Mouse (Mus musculus) c-Kit-negative CD71-positive TER-119-positive erythroid progenitor cells, embryonic 14.5 days (primary cell): ENCODE results near the gene Ccdc3.

Source experiments
- DNase-seq: peaks from one replicate; pipeline ENCODE4 v3.0.0-alpha.2; 2013; ENCODE audit warnings: low read depth, low spot score

Gene Ccdc3

DNA sequence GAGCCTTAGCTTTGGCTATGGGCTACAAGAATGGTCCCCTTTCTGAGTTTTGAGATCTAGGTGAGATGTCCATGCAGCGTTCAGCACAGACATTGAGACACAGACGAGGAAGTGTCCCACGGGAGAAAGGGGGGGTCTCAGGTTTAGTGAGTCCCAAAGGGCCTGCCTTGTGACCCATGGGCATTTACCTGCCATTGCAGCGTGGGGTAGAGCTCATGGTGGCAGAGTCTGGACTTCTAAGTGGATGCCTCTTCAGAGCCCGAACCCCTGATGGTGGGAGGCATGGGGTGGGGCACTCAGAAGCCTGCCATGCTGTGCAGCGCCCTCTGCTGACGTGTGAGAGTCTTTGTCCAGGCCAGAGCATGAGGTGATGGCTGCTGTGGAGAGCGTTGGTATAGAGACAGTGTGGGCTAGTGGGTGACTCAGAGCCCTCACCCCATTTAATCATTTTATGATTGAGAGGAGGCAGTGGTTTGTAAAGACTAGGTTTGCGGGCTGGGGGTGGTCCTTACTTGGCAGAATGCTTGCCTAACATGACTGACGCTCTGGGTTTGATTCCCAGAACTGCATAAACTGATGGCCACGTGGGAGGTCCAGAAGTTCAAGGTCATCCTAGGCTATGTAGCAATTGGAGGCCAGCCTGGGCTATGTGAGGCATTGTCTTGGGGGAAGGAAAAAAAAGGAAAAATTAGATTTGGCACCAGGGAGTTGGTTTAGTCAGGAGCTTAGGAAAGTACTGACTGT is 23.6 kb downstream of the Ccdc3 start:
- DNase-seq, result no peak

DNA sequence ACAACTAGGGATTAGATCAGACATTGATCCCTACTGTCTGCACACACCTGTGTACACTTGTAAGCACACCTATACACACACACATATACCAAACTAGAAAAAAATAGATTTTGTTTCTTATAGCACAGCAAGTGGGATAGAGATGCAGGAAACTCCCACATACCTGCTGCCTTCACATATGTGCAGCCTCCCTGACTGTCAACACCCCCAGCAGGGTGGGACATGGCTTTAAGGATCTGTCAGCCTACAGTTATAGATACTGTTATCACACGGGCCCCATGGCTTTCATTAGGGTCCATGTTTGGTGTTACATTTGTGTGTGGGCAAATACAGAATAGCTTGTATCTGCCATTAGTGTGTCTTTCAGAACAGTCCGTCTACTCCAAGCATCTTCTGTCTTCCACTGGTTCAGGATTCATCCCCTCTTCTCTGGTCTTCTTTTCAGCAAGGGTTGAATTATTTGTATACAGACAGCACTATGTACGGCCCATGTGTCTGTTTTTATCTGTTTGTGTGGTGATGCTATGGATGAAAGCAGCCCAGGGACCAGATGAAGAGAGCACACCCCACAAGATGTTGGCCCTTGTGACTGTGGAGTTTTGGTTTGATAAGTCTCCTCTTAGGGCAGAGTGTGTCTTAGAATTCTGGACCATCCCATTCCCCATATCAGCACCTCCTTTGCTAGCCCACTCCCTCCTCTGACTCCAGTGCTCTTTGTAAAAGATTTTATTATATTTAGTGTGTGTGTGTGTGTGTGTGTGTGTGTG is 24.5 kb downstream of the Ccdc3 start:
- DNase-seq, result no peak

DNA sequence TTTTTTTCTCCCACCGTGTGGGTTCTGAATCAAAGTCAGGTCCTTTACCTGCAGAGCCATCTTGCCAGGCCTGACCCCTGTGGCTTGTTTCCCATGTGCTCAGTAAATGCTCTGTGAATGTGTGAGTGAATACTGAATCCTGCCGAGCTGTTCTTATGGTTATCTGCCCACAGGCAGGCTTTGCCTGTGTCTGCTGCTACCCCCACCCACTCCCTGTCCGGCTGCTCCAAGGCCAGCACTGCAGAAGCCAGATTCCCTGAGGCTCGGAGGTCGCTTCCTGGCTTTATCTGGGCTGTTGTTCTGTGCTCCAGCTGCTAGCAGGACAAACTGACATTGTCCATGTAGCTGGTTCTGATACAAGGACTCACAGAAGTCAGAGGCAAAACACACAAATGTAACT is 25.2 kb downstream of the Ccdc3 start:
- DNase-seq, result no peak

DNA sequence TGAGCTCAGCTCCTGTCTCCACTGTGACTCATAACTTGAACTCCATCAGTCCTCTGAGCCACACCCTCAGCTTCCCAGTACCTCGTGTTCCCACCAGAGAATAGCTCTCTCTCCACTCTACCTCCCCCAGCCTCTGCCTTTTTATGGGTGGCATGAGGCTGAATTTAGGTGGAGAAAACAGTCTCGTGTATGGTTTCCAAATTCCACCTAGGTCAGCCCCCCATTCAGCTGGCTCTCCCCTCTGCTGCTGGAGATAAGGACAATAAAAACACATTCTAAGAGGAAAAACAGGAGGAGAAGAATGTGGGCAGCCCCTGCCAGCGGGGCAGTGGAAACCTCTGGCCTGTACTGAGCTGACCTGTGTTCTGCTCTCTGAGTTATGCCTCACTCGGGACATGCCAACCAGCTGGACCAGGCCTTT is 28.4 kb downstream of the Ccdc3 start:
- DNase-seq, result no peak

DNA sequence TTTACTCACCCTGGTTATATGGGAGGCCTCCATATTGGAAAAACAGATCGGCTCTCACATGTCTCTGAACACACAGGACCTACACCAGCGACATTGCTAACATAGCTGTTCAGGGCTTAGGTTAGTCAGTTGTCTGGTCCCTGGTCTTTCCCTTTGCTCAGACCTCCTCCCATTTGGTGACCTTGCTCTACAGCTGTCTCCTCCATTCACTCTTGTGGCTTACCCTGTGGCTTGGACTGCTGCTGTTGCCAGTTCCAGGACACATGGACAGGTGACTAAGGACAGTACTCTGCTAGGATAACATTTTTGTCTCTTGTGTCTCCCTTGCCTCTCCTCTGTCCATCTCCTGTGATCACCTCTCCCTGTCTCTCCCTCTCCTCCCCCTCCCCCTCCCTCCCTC is 29.2 kb downstream of the Ccdc3 start:
- no peak for DNase-seq

DNA sequence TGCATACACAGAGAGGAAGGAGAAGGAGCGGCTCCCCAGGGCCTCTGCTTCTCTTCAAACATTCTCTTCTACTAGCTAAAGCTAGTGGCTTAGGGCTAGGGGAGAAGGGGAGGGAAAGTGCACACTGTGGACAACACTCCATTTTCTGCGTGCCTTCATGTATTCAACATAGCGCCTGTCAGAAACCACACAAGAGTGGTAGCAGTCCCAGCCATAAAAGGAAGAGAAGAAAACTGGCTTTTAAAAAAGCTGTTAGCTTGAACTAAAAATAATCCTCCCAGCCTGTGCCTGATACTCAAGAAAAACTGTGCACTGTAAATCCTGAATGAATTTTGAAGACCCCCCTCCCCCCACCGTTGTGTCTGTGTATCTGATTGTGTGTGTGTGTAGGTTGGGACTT is 33.2 kb downstream of the Ccdc3 start:
- DNase-seq, result no peak

DNA sequence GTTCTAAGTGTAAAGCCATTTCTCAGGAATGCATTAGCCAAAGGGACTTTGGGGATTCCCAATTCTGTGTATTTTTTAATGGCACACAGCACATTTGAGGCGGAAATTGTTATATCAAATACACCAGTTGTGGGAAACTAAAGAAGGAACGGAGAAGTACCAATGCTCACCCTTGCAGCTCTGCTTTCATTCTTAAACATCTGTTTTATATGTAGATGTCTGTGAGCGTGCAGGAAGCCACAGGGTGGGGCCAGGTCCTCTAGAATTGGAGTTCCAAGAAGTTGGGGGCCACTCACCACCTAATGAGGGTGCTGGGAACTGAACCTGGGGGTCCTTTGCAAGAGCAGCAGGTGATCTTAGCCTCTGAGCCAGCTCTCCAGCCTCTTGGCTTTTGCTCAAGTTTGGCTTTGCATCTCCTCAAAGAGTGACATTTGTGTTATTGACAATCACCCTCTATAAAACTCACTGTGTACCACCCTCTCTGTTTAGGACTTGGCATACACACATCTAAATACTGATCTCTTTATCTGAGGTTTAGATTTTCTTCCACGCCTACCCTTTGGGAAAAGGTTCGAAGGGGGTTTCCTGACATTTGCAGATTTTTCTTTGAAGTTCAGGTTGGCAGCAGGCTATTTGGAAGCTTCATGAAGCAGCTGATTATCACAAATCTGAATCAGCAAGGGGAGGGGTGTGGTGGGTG is 33.9 kb downstream of the Ccdc3 start:
- DNase-seq, result no peak

DNA sequence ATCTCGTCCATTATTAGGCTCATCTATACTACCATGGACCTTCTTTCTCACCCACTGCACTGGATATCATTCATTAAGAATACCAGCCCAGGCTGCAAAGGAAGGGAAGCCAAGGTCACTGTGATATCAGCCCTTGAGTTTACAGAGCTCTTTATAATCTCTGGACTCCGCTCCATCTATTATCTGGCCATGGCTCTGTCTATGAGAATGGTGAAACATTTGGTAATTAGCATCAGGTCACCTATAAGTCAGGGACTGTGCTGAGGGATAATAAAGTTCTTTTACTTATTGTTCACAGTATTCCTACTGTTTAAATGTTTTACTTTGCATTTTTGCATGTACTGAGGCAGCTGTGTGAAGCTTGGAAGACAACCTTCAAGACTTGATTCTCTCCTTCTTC is 35.2 kb downstream of the Ccdc3 start:
- no peak for DNase-seq

DNA sequence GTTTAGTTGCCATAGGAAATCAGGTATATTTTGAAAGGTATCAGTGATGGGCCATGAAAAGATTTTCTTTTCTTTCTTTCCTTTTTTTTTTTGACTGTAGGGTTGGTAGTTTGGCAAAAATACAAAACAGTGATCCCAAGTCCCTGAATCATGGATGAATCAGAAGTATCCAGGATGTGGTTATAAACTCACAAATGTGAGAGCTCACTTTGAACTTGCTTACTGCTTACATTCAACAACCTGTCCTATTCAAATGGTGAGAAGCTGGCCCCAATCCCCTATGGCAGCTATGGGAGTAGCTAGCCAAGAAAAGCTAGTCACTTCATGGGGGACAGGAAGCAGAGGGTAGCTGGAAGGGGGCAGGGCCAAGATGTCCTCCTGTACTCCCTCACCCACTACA is 37.1 kb downstream of the Ccdc3 start:
- DNase-seq, result no peak

DNA sequence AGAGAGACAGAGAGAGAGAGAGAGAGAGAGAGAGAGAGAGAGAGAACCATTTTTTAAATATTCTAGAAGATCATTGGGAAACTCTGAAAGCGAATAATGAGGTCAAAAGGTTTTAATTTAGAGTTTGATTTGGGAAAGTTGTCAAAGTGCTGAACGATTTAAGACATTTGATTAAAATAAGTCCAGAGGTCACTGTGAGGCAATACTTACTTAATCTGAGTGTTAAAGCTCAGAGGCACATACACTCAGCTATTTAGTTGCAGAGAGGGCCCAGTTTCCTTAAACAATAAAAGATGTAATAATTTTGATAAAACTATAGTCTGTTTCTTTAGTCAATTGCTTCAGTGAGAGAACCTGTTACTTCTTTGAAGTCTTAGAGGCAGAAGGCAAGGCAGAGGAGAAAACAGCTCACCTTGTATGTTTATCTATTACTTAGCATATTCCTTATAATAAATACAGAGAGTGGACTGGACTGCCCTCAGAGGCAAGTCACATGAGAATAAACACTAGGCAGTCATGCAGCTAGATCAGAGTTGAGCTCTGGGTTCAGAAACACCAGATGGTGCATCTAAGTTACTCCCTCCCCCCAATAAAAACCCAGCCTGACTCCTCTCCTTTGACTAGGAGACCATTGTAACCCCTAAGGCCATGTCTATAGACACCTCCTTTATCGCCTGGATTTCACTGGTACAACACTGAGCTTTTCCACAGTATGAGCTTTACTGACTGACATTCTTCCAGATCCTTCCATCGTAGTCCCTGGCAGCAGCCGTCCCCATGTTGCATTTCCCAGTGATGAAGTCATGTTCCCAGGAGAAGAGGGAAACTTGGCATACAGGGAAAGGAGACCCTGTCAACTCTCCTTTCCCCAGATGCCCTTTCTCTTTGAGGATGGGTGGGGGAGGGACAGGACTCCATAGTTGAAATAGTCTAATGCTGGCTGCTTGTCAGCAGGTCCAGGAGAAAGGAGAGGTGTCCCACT is 44.2 kb downstream of the Ccdc3 start:
- no peak for DNase-seq

DNA sequence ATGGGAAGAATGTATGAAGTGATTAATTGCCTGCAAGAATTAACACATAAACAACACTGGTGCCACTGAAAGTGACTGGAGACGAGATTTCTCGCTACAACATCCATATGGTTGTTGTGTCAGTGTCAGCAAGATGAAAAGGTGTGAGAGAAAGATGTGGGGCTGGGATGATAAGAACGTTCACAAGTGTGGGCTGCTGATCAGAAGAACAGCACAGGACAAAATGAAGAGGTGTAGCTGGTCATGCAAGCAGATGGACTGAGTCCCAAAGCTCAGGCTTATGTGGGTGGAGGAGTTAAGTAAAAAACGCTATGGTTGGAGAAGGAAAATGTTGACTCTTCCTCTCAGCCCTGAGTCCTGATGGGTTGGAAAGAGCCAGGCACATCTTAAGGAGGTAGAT is 46.6 kb downstream of the Ccdc3 start:
- no peak for DNase-seq

DNA sequence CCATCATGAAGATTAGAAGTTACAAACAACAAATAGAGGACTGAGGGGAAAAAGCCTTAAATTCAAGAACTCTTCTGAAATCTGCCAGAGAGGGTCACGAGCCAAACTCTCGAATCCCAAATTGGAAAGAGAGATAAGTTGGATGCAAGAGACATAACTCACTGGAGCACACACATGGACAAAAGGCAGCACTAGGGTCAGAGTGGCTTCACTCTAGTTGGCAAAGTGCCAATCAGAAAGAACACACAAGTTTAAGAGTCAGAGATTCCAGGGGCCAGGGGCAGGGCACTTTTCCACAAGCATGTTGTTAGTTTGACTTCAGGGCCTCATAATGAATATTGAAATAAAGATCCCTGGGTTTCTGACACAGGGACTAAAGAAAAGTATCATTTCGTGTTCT is 48.1 kb downstream of the Ccdc3 start:
- no peak for DNase-seq

DNA sequence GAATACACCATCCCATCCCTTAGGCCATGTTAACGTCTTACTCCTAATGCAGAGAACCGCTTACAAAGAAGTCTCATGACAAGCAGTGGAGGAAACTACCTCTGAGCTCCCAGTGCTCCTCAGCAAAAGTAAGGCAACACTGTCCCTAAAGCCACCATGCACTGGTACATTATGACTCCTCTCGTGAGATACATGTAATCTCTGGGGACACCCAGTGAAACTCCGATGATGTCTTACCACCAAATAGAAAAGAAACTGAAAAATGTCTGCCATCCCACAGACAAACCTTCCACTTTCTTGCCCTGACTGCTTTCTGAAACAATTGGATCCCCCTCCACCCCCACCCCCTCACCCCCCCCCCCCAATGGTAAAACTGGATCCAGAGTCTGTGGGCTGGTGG is 54.6 kb downstream of the Ccdc3 start:
- DNase-seq, result no peak

DNA sequence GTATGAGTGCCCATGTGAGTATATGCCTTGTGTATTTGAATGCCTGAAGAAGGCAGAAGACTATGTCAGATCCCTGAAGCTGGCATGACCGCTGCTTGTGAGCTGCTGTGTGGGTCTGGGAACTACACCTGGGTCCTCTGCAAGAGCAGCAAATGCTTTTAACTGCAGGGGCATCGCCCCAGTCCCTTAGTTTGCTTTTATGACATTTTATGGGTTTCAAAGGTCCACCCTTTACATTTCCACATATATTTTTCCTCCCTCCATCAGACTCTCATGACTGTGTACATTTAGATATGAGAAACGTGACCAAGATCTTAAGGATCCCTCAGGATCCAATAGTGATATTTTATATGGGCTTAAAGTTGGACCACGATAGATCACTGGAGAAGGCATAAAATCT is 55.5 kb downstream of the Ccdc3 start:
- no peak for DNase-seq

DNA sequence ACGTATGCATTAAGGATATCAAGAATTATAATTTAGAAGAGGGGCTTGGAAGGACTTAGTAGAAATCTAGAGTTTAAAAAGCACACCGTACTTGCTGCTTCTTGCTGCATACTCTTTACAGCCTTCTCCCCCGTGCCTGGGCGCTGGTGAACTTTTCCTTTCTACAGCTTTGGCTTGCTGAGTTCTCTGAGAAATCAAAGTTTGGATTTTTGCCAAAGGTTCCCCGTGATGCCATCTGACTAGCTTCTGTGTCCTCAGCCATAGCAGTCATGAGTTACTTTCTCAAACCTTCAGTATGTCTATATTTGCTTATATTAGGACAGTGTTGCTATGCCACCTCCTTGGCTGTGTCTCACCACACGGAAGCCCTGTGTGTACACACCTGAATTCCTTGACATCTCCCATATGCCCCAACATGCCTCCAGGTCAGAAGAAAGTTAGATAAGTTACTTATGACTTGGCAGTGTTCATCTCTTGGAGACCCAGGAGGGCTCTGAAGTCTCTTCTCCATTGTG is 57.2 kb downstream of the Ccdc3 start:
- DNase-seq, result no peak

DNA sequence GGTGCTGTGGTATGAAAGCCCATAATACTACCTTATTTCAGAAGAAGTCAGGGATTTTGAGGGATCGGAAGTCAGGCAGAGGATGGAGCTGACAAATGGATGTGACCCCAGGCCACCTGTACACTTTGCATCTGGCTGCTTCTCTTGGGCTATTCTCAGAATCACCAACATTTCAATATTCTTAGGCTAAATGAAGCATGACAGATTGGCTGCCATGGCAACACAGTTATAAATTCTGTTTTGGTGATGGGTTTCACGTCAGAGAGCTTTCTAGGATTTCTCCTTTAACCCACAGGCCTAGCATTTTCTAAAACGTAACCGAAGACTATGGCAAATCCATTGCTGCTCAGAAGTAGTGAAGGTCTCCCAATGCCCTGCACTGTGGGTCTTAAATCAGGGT is 59.9 kb downstream of the Ccdc3 start:
- DNase-seq, result no peak

DNA sequence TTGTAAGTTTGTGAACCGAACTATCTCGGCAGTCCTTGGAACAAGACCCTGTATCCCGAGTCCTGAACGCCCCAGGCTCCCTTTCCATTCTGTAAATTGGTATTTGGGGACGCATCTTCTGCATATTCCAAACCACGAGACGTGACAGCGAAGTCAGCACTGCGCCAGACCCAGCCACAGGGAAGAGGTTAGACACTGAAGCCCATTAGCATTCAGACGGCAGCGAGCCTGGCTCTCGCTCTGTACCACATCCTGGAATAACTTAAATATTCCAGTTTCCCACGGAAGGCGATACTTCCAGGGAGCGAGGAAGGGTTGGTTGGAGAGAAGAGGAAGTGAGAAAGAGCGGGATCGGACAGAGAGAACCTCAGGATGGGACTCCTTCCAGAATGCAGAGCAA is 61.7 kb downstream of the Ccdc3 start:
- no peak for DNase-seq

DNA sequence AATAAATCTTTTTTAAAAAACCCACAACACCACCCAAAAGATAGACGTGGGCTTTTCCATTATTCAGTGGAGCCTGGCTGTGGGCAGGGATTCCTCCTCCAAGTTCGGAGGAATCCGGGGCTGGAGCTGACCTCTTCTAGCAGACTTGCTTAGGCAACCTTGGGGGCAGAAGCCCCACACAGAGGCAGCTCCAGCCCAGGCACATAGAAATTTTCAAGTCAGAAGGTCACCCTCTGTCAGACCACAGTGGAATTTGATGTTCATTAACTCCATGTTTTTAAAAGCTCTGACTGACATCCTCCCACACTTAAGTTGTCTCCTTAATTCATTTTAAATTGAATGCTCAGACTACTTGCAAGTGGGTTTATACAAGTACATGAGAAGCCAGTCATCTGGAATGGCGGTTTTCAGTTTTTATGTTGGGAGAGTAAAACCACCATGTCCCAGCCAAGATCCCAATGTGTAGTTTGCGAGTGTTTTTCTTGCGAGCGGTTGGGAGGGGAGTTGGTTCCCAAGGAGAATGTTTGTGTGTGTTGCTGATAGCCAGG is 63.3 kb downstream of the Ccdc3 start:
- no peak for DNase-seq

DNA sequence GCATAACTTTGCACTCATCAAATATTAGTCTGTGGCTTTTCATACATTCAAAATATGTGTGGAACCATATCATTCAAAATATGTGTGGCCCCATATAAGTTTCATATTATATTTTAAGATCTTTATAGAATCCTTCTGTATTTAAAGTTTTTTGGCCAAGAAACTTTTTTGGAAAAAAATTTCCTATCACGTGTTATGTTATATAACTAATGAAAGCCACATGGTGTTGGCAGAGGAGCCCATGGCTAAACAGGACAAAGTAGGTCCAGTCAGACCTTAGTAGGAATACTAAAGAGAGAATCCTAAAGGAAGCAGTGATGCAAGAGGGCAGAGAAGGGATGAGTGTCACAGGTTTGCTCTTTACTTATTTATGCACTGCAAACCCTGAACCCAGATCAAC is 65.6 kb downstream of the Ccdc3 start:
- no peak for DNase-seq

DNA sequence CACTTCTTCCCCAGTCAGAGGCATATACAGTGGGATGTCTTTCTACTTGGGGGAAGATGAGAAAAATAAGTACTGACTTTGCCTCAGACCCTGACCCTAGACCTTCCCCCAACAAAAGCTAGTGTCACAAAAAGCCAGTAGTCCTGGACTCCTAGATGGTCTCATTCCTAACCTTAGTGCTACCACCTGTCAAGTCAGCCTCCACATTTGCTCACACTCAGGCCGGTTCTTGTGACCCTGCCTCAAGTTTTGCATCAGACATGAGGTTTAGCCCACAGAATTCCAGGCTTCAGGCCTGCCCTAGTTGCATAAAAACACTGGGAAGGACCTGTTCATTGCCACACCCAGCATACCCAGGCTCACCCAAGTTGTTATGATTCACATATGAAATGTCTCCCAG is 67.4 kb downstream of the Ccdc3 start:
- DNase-seq, result no peak

DNA sequence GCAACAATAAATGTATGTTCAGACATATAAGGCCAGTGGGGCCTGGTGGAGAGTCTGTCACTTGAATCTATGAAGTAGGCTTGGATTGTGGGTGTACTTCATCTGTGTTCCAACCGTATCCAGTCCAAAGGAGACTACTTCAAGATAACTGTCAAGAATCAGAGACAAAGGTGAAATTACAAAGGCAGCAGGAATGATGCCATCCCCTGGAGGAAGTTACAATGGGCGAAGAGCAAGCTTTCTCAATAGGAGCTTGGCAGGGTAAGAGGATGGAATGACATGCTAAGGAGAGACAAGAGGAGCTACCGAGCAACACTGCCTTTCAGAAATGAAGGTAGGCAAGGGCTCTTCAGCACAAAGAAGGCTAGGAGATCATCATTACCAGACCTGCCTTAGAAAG is 69.1 kb downstream of the Ccdc3 start:
- DNase-seq, result no peak
